Mouse (Mus musculus) neural tube, embryonic 13.5 days (tissue): ENCODE results near the gene 2410015M20Rik. TPM values are rescaled to one million over a fixed set of nuclear protein-coding genes. Genes with fewer than 3 reads are reported as not detected.
"Not testable (repeated sequence)": the region's sequence is repeated elsewhere in the genome, so short reads cannot be mapped to it uniquely, and the experiment has no call there.

Experiments used
- ATAC-seq: fragments of 200-750 bp; cut with Nextera tagmentation; 2 replicates; pipeline ENCODE4 v1.8.0; 2017; ENCODE audit warnings: low read depth, mild to moderate bottlenecking, moderate TSS enrichment, moderate library complexity
- H3K27ac ChIP-seq: fragments of 300-500 bp; sonication (generic); replicated peaks from 2 replicates; pipeline ENCODE4 v1.5.1; 2015; ENCODE audit warnings: moderate library complexity, mild to moderate bottlenecking, inconsistent platforms
- H3K27me3 ChIP-seq: fragments of 300-500 bp; sonication (generic); 2 replicates; pipeline ENCODE4 v1.6.1; 2015; ENCODE audit warnings: mild to moderate bottlenecking, inconsistent platforms
- H3K36me3 ChIP-seq: fragments of 300-500 bp; sonication (generic); 2 replicates; pipeline ENCODE4 v1.6.1; 2015; ENCODE audit warnings: mild to moderate bottlenecking, inconsistent platforms
- H3K4me1 ChIP-seq: fragments of 300-500 bp; sonication (generic); replicated peaks from 2 replicates; pipeline ENCODE4 v1.6.1; 2015; ENCODE audit warnings: inconsistent platforms
- H3K4me2 ChIP-seq: fragments of 300-500 bp; sonication (generic); 2 replicates; pipeline ENCODE4 v1.6.1; 2015; ENCODE audit warnings: inconsistent platforms, mild to moderate bottlenecking, moderate library complexity
- H3K4me3 ChIP-seq: fragments of 300-500 bp; sonication (generic); 2 replicates; pipeline ENCODE4 v1.5.1; 2015; ENCODE audit warnings: mild to moderate bottlenecking, inconsistent platforms
- H3K9ac ChIP-seq: fragments of 300-500 bp; sonication (generic); 2 replicates; pipeline ENCODE4 v1.6.1; 2015; ENCODE audit warnings: moderate library complexity, mild to moderate bottlenecking, inconsistent platforms
- H3K9me3 ChIP-seq: fragments of 300-500 bp; sonication (generic); 2 replicates; pipeline ENCODE4 v1.6.1; 2016; ENCODE audit warnings: inconsistent platforms
- WGBS: fragments of 180-500 bp; shearing (Covaris S2); methylation state at CpG from one replicate; pipeline ENCODE4 v1.1.7; 2015; 5-methylcytosine and 5-hydroxymethylcytosine counted together
- polyA plus RNA-seq: library from polyadenylated mRNA; unstranded; fragments of >200 nt; fragmentation: Nextera tagmentation; extraction: Ambion mirVana; gene quantifications from 2 replicates; pipeline ENCODE4 v1.2.1, GENCODE M21; 2015

2410015M20Rik gene
- polyA plus RNA-seq, 1 experiment from 2014 or later = 214 TPM

- Histone ChIP-seq H3K36me3 (peaks cover 27% of the 10 kb centered on the region), H3K9ac (peak within 1 kb of the TSS; percentile 86), H3K27ac (peak within 1 kb of the TSS; percentile 80), H3K9me3 (no peaks in the 10 kb centered on the region), H3K27me3 (0 out of 2 replicates have a peak, but pooled peaks cover 3% of the 10 kb centered on the region), H3K4me2 (peak within 1 kb of the TSS; percentile 93), H3K4me1 (peaks cover 27% of the 10 kb centered on the region), H3K4me3 (peak within 1 kb of the TSS; percentile 87)
- peak; percentile 92 for ATAC-seq
- whole genome bisulfite sequencing = under 1% methylated on average over 51 of the region's 51 CpGs
Measured at GRCm38 (mm10) chr17:56626754-56627470, 17.3 kb upstream of the 2410015M20Rik start, which contains the start of gene Lonp1. TSS of gene Lonp1 (minus strand) at chr17:56626887.

GRCm38 (mm10) chr17:56626260-56626659 lies 16.7 kb upstream of the 2410015M20Rik start:
- Histone ChIP-seq H3K9ac (peak overlapping the region; percentile 86), H3K27ac (peak overlapping the region; percentile 73), H3K4me1 (peaks cover 27% of the 10 kb centered on the region), H3K4me3 (peak overlapping the region; percentile 87), H3K27me3 (0 out of 2 replicates have a peak, but pooled peaks cover 3% of the 10 kb centered on the region), H3K36me3 (peaks cover 34% of the 10 kb centered on the region), H3K9me3 (no peaks in the 10 kb centered on the region), H3K4me2 (peak overlapping the region; percentile 93)
- ATAC-seq = no peak; the same call in 1 of the 2 replicates
- 2% methylated on average over 32 of the region's 32 CpGs for whole genome bisulfite sequencing

GRCm38 (mm10) chr17:56625495-56625894 lies 15.9 kb upstream of the 2410015M20Rik start:
- Histone ChIP-seq H3K9me3 (no peaks in the 10 kb centered on the region), H3K4me2 (peak overlapping the region; percentile 93), H3K27me3 (0 out of 2 replicates have a peak, but pooled peaks cover 3% of the 10 kb centered on the region), H3K9ac (no peak overlapping the region), H3K36me3 (peaks cover 41% of the 10 kb centered on the region), H3K4me3 (peak overlapping the region; percentile 87), H3K27ac (no peak overlapping the region), H3K4me1 (peaks cover 27% of the 10 kb centered on the region)
- 84% methylated on average over 3 of the region's 3 CpGs for WGBS
- no peak for ATAC-seq

GRCm38 (mm10) chr17:56617628-56618027 lies 8.1 kb upstream of the 2410015M20Rik start:
- no peaks in the 10 kb centered on the region for H3K27me3 ChIP-seq
- no peak overlapping the region for H3K27ac ChIP-seq
- no peak overlapping the region for H3K4me2 ChIP-seq
- no peak for ATAC-seq
- no peaks in the 10 kb centered on the region for H3K9me3 ChIP-seq
- H3K4me3 ChIP-seq = no peak overlapping the region
- H3K36me3 ChIP-seq = peaks cover 84% of the 10 kb centered on the region
- peaks cover 15% of the 10 kb centered on the region for H3K4me1 ChIP-seq
- H3K9ac ChIP-seq = no peak overlapping the region
- 91% methylated on average over 8 of the region's 8 CpGs for WGBS

- no peak for ATAC-seq
- Histone ChIP-seq H3K36me3 (peaks cover 75% of the 10 kb centered on the region), H3K9ac (no peak overlapping the region), H3K27me3 (no peaks in the 10 kb centered on the region), H3K27ac (no peak overlapping the region), H3K4me3 (no peak overlapping the region), H3K9me3 (no peaks in the 10 kb centered on the region), H3K4me2 (no peak overlapping the region), H3K4me1 (peaks cover 22% of the 10 kb centered on the region)
- WGBS = 80% methylated on average over 3 of the region's 3 CpGs
Measured at GRCm38 (mm10) chr17:56616725-56617124, 7.2 kb upstream of the 2410015M20Rik start.

- H3K27me3 ChIP-seq = no peaks in the 10 kb centered on the region
- peaks cover 22% of the 10 kb centered on the region for H3K4me1 ChIP-seq
- no peak overlapping the region for H3K27ac ChIP-seq
- H3K9ac ChIP-seq = no peak overlapping the region
- H3K4me2 ChIP-seq = no peak overlapping the region
- 93% methylated on average over 4 of the region's 4 CpGs for WGBS
- no peak overlapping the region for H3K4me3 ChIP-seq
- ATAC-seq = no peak
- H3K9me3 ChIP-seq = no peaks in the 10 kb centered on the region
- peaks cover 66% of the 10 kb centered on the region for H3K36me3 ChIP-seq
Measured at GRCm38 (mm10) chr17:56615792-56616191, 6.2 kb upstream of the 2410015M20Rik start.

- Histone ChIP-seq H3K36me3 (peaks cover 61% of the 10 kb centered on the region), H3K27ac (no peak overlapping the region), H3K9ac (peak overlapping the region; percentile 90; the same call in 1 of the 2 replicates), H3K27me3 (no peaks in the 10 kb centered on the region), H3K4me2 (peak overlapping the region; percentile 90), H3K4me3 (peak overlapping the region; percentile 70), H3K4me1 (peaks cover 27% of the 10 kb centered on the region), H3K9me3 (no peaks in the 10 kb centered on the region)
- no peak for ATAC-seq
- WGBS = 86% methylated on average over 11 of the region's 11 CpGs
Measured at GRCm38 (mm10) chr17:56615136-56615784, 5.7 kb upstream of the 2410015M20Rik start.

- H3K9me3 ChIP-seq = no peaks in the 10 kb centered on the region
- peak overlapping the region; percentile 90 for H3K9ac ChIP-seq
- no peaks in the 10 kb centered on the region for H3K27me3 ChIP-seq
- WGBS = 33% methylated on average over 14 of the region's 14 CpGs
- H3K4me2 ChIP-seq = peak overlapping the region; percentile 90
- H3K4me1 ChIP-seq = peaks cover 30% of the 10 kb centered on the region
- H3K36me3 ChIP-seq = peaks cover 54% of the 10 kb centered on the region
- no peak for ATAC-seq
- peak overlapping the region; percentile 70 for H3K4me3 ChIP-seq
- no peak overlapping the region for H3K27ac ChIP-seq
Measured at GRCm38 (mm10) chr17:56614391-56615135, 5.0 kb upstream of the 2410015M20Rik start.

- Histone ChIP-seq H3K4me2 (peak overlapping the region; percentile 90), H3K4me1 (peaks cover 34% of the 10 kb centered on the region), H3K4me3 (peak overlapping the region; percentile 70), H3K27ac (peak overlapping the region; percentile 91), H3K9ac (peak overlapping the region; percentile 90), H3K36me3 (peaks cover 47% of the 10 kb centered on the region)
- H3K27me3 ChIP-seq, ATAC-seq, H3K9me3 ChIP-seq: not testable (repeated sequence)
- under 1% methylated on average over 26 of the region's 26 CpGs for WGBS
Measured at GRCm38 (mm10) chr17:56613893-56614292, 4.3 kb upstream of the 2410015M20Rik start.

- H3K4me3 ChIP-seq = peak within 1 kb of the TSS; percentile 70
- H3K27ac ChIP-seq = peak within 1 kb of the TSS; percentile 91
- no peaks in the 10 kb centered on the region for H3K9me3 ChIP-seq
- peaks cover 39% of the 10 kb centered on the region for H3K4me1 ChIP-seq
- peak within 1 kb of the TSS; percentile 90 for H3K9ac ChIP-seq
- WGBS = under 1% methylated on average over 52 of the region's 52 CpGs
- H3K27me3 ChIP-seq = no peaks in the 10 kb centered on the region
- peak within 1 kb of the TSS; percentile 90 for H3K4me2 ChIP-seq
- peaks cover 41% of the 10 kb centered on the region for H3K36me3 ChIP-seq
- ATAC-seq = peak; percentile 51
Measured at GRCm38 (mm10) chr17:56613236-56613844, 3.8 kb upstream of the 2410015M20Rik start, which contains the start of gene Rpl36. TSS of gene Rpl36 (plus strand) at chr17:56613416.

GRCm38 (mm10) chr17:56612565-56612939 lies 3.0 kb upstream of the 2410015M20Rik start:
- not testable (repeated sequence) for H3K9me3 ChIP-seq, H3K4me2 ChIP-seq, H3K4me3 ChIP-seq, H3K9ac ChIP-seq, ATAC-seq, H3K27ac ChIP-seq, H3K27me3 ChIP-seq
- 78% methylated on average over 10 of the region's 10 CpGs for WGBS
- peaks cover 47% of the 10 kb centered on the region for H3K4me1 ChIP-seq
- H3K36me3 ChIP-seq = peaks cover 36% of the 10 kb centered on the region
